In genomic region chr3:139662241-139662640, GRCm38 (mm10) we compare ENCODE assay signal across 16 mouse cellular contexts.
"Had no signal": no experiment of that assay in that cellular context is flagged by ENCODE, and none has a peak within 500 bp of the region (broad histone marks: within the 10 kb centered on the region; RNA-seq: fewer than 3 reads in every experiment).

No protein-coding gene starts in this region.

- ATAC-seq: midbrain, embryonic 13.5 days; midbrain, embryonic 15.5 days had no signal

- H3K36me3 ChIP-seq: midbrain, embryonic 13.5 days; midbrain, embryonic 15.5 days; neural tube, embryonic 12.5 days; stomach, embryonic 15.5 days had no signal

- DNase-seq: lung, adult 18-20 months; lung, embryonic 14.5 days; lung, postnatal 10 days; right cerebral cortex, postnatal 14 days; thymus, adult 2 months; thymus, postnatal 25 days; thymus, postnatal 4 days had no signal

- H3K9me3 ChIP-seq: megakaryocyte, embryonic 14.5 days; midbrain, embryonic 13.5 days; midbrain, embryonic 15.5 days; neural tube, embryonic 12.5 days; stomach, embryonic 15.5 days had no signal

- H3K4me1 ChIP-seq: midbrain, embryonic 13.5 days; midbrain, embryonic 15.5 days; neural tube, embryonic 12.5 days; stomach, embryonic 15.5 days had no signal

- H3K4me2 ChIP-seq: lung, embryonic 14.5 days; midbrain, embryonic 11.5 days; midbrain, embryonic 13.5 days; midbrain, embryonic 15.5 days; neural tube, embryonic 12.5 days; stomach, embryonic 15.5 days had no signal

- H3K4me3 ChIP-seq: megakaryocyte, embryonic 14.5 days; midbrain, embryonic 13.5 days; midbrain, embryonic 15.5 days; neural tube, embryonic 12.5 days; stomach, embryonic 15.5 days had no signal

- H3K9ac ChIP-seq: liver, embryonic 14.5 days; lung, embryonic 14.5 days; midbrain, embryonic 13.5 days; midbrain, embryonic 15.5 days; neural tube, embryonic 12.5 days; stomach, embryonic 15.5 days had no signal

- H3K27me3 ChIP-seq: megakaryocyte, embryonic 14.5 days; midbrain, embryonic 13.5 days; midbrain, embryonic 15.5 days; neural tube, embryonic 12.5 days; stomach, embryonic 15.5 days had no signal

- H3K27ac ChIP-seq: liver, embryonic 14.5 days; macrophage; midbrain, embryonic 13.5 days; midbrain, embryonic 15.5 days; neural tube, embryonic 12.5 days; stomach, embryonic 15.5 days; stomach, postnatal 0 days had no signal
